Mouse (Mus musculus): Measurements from ENCODE around the gene Dld. TPM values are rescaled to one million over a fixed set of nuclear protein-coding genes. Genes with fewer than 3 reads are reported as not detected.

Gene Dld
- polyA plus RNA-seq, 1 experiment from 2014 or later, result 125 TPM

DNA sequence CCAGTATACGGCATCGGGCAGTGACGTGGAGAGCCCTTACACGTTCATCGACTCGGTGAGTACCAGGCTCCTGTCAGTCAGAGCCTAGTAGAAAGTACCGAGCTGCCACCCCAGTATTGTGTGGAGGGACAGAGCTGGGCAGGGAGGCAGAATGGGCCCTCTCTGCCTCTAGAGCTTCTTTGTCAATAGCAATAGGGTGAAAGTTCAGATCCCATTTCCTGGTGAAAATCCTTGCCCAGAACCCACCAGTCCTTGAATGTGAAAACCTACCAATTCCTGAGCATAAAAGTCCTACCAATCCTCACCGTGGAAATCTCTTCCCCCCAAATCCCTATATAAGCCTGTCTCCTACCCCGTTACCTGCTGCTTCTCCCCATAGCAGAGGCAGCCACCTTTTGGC is 51.0 kb downstream of the Dld start:
- H3K9me3 ChIP-seq, result no peaks in the 10 kb centered on the region
- H3K36me3 ChIP-seq, result no peaks in the 10 kb centered on the region
- no peaks in the 10 kb centered on the region for H3K27me3 ChIP-seq
- ATAC-seq (ENCODE audit: low read depth), result no peak
- peaks cover 12% of the 10 kb centered on the region for H3K4me1 ChIP-seq (replicated peaks)
- 91% methylated on average over 9 of the region's 9 CpGs for WGBS
- no peak overlapping the region for H3K9ac ChIP-seq
- no peak overlapping the region for H3K4me2 ChIP-seq
- no peak overlapping the region for H3K4me3 ChIP-seq
- no peak overlapping the region for H3K27ac ChIP-seq (replicated peaks)

- Histone ChIP-seq H3K36me3 (no peaks in the 10 kb centered on the region), H3K9ac (no peak overlapping the region), H3K4me1 (replicated peaks) (peaks cover 13% of the 10 kb centered on the region), H3K27ac (replicated peaks) (no peak overlapping the region), H3K9me3 (no peaks in the 10 kb centered on the region), H3K27me3 (no peaks in the 10 kb centered on the region), H3K4me3 (no peak overlapping the region), H3K4me2 (no peak overlapping the region)
- 87% methylated on average over 14 of the region's 14 CpGs for WGBS
- no peak for ATAC-seq (ENCODE audit: low read depth)
Observed at GRCm38 (mm10) chr12:31299676-31300197, 51.5 kb downstream of the Dld start.

DNA sequence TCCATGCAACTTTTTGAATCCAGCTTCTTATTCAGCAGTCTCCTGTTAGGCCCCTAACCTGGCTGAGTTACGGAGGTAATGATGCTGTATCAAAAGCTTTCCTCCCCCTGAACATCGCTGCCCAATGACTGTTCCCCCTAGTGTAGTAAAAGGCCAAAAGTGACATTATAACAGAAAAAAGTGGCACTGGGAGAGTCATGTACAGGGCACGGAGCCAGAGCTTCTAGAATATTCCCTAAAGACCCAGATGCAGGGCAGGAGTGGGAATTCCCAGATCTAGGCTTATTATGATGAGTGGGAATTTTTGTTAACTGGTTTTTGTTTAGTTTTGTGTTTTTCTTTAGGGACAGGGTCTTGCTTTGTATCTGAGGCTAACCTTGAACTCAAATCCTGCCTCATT is 52.1 kb downstream of the Dld start:
- Histone ChIP-seq H3K4me2 (no peak overlapping the region), H3K4me3 (no peak overlapping the region), H3K9me3 (no peaks in the 10 kb centered on the region), H3K27ac (replicated peaks) (no peak overlapping the region), H3K9ac (no peak overlapping the region), H3K27me3 (no peaks in the 10 kb centered on the region), H3K4me1 (replicated peaks) (peaks cover 13% of the 10 kb centered on the region), H3K36me3 (no peaks in the 10 kb centered on the region)
- ATAC-seq (ENCODE audit: low read depth), result no peak
- 88% methylated on average over 3 of the region's 3 CpGs for WGBS

GRCm38 (mm10) chr12:31298530-31298929 is 52.7 kb downstream of the Dld start:
- 87% methylated on average over 8 of the region's 8 CpGs for WGBS
- Histone ChIP-seq H3K4me2 (no peak overlapping the region), H3K9ac (no peak overlapping the region), H3K36me3 (no peaks in the 10 kb centered on the region), H3K4me1 (replicated peaks) (peaks cover 13% of the 10 kb centered on the region), H3K9me3 (no peaks in the 10 kb centered on the region), H3K4me3 (no peak overlapping the region), H3K27ac (replicated peaks) (no peak overlapping the region), H3K27me3 (no peaks in the 10 kb centered on the region)
- no peak for ATAC-seq (ENCODE audit: low read depth)

DNA sequence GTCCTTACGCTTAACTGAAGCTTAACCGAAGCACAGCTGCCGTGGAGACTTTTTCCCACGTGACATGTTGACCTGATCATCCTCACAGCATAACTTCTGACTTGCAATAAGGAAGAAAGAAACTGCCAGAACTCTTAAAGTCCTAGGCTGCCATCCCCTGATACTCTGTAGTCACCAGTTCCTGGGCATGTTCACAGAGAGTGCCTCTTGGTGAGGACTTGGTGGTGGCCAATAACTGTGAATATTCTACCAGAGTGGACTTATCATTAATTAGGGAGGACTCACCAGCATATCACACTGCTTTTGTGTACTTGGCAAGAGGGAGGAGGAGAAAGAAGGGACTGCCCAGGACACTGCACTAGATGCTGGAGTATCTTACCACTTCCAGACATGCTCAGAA is 53.1 kb downstream of the Dld start:
- Histone ChIP-seq H3K4me2 (no peak overlapping the region), H3K27ac (replicated peaks) (no peak overlapping the region), H3K36me3 (no peaks in the 10 kb centered on the region), H3K4me1 (replicated peaks) (peaks cover 13% of the 10 kb centered on the region), H3K4me3 (no peak overlapping the region), H3K27me3 (no peaks in the 10 kb centered on the region), H3K9ac (no peak overlapping the region), H3K9me3 (no peaks in the 10 kb centered on the region)
- no peak for ATAC-seq (ENCODE audit: low read depth)
- WGBS, result 95% methylated on average over 4 of the region's 4 CpGs

DNA sequence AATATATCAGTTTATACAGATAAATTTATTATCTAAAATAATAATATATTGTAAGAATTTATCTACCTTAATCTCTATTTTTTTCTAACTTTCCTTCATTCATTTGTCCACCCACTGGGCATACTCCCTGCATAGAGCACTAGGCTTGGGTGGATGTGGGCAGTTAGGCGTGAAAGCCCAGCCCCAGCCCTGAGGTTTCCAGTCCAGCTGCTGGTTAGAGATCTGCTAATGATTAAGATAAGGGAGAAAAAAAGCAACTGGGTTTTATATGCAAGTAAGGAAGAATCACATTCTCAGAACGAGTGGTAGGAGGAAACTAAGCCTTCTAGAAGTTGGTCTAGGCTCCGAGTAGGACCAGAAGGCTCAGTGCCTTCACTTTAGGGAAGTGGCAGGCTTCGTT is 55.2 kb downstream of the Dld start:
- peaks cover 5% of the 10 kb centered on the region; the same call in 1 of the 2 replicates for H3K4me1 ChIP-seq (replicated peaks)
- H3K36me3 ChIP-seq, result no peaks in the 10 kb centered on the region
- H3K4me2 ChIP-seq, result no peak overlapping the region
- no peak overlapping the region for H3K27ac ChIP-seq (replicated peaks)
- no peak overlapping the region for H3K4me3 ChIP-seq
- no peaks in the 10 kb centered on the region for H3K27me3 ChIP-seq
- H3K9me3 ChIP-seq, result no peaks in the 10 kb centered on the region
- ATAC-seq (ENCODE audit: low read depth), result no peak
- H3K9ac ChIP-seq, result no peak overlapping the region
- 83% methylated on average over 4 of the region's 4 CpGs for WGBS

- H3K9ac ChIP-seq, result no peak overlapping the region
- no peak overlapping the region for H3K4me3 ChIP-seq
Observed at GRCm38 (mm10) chr12:31295505-31295904, 55.7 kb downstream of the Dld start.

DNA sequence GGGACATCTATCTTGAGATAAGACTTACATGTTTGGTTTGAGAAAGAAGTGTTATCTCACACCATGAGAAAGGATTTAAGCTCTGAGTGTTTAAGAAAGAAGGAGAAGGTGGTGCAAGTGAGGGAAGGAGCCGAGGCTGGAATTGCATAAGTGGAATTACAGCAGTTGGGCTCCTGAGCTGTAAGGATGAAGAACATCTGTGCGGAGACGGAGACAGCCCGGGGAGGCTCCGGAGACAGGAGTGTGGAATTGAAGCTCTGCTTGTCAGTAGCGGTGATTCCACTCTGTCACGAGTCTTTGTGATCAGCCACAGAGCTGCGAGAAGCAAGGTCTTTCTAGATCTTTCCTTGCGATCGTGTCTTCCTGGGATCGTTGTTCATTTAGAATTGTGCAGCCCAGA is 56.3 kb downstream of the Dld start:
- H3K9ac ChIP-seq, result no peak overlapping the region
- 86% methylated on average over 11 of the region's 11 CpGs for WGBS
- no peak overlapping the region for H3K27ac ChIP-seq (replicated peaks)
- H3K27me3 ChIP-seq, result no peaks in the 10 kb centered on the region
- no peaks in the 10 kb centered on the region for H3K36me3 ChIP-seq
- H3K9me3 ChIP-seq, result no peaks in the 10 kb centered on the region
- peaks cover 5% of the 10 kb centered on the region; the same call in 1 of the 2 replicates for H3K4me1 ChIP-seq (replicated peaks)
- H3K4me3 ChIP-seq, result no peak overlapping the region
- H3K4me2 ChIP-seq, result no peak overlapping the region
- ATAC-seq (ENCODE audit: low read depth), result no peak

More at GRCm38 (mm10) chr12:31295505-31295904, 55.7 kb downstream of the Dld start:
- WGBS, result 42% methylated on average over 3 of the region's 3 CpGs
- H3K4me1 ChIP-seq (replicated peaks), result peaks cover 5% of the 10 kb centered on the region; the same call in 1 of the 2 replicates
- no peaks in the 10 kb centered on the region for H3K9me3 ChIP-seq
- no peak overlapping the region for H3K4me2 ChIP-seq
- no peak for ATAC-seq (ENCODE audit: low read depth)
- H3K36me3 ChIP-seq, result no peaks in the 10 kb centered on the region
- H3K27me3 ChIP-seq, result no peaks in the 10 kb centered on the region
- no peak overlapping the region for H3K27ac ChIP-seq (replicated peaks)

DNA sequence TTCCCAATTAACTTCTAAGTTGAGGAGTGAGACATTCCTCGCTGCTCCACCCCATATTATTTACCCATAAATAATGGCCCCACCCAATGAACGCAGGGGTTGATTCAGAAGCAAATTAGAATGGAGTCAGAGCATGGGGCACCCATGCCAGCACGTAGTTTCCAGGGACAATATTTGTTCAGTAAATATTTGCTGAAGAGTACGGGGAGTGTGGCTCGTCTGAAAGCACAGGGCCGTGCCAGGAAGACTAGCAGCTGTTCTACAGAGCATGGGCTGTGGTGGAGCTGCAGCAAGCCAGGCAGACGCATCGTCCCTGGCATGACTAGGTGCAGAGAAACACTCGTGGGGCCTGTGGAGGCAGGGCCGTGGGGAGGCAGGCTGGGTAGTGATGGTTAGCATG is 56.7 kb downstream of the Dld start:
- Histone ChIP-seq H3K9me3 (no peaks in the 10 kb centered on the region), H3K36me3 (0 out of 2 replicates have a peak, but pooled peaks cover under 1% of the 10 kb centered on the region), H3K27ac (replicated peaks) (no peak overlapping the region), H3K9ac (no peak overlapping the region), H3K4me3 (no peak overlapping the region), H3K4me1 (replicated peaks) (peaks cover 5% of the 10 kb centered on the region; the same call in 1 of the 2 replicates), H3K4me2 (no peak overlapping the region), H3K27me3 (no peaks in the 10 kb centered on the region)
- no peak for ATAC-seq (ENCODE audit: low read depth)
- 64% methylated on average over 10 of the region's 10 CpGs for WGBS

DNA sequence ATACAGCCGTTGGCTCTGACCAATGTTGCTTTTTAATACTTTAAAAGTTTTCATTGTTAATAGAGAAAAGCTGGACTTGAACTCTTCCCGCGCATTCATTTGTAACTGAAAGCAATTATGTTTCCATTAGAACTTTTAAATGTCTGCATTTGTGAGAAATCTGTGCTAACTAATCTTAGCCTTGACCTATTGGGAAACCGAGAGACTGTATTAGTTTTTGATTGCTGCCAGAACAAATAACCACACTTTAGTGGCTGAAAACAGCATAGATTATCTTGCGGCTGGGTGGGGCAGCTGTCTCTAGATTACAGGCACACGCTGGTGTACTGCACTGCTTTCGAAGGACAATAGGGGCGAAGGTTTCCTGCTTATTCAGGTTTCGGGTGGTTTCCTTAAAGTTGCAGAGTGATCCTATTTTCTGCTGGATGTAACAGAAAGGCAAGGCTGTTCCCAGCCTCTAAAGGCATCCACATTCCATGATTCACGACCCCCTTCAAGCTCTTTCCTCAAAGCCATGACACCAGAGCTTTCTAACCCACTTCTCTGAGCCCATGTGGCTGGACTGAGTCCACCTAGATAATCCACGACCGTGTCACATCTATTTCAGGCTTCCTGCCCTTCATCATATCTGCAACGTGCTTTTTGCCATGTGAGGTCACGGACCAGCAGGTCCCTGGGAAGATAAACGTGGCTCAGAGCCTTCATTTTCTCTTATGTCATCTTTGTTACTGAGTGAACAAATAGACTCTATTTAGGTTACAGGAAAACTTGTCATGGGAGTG is 57.7 kb downstream of the Dld start:
- Histone ChIP-seq H3K4me2 (no peak overlapping the region), H3K9me3 (no peaks in the 10 kb centered on the region), H3K27ac (replicated peaks) (no peak overlapping the region), H3K9ac (no peak overlapping the region), H3K36me3 (0 out of 2 replicates have a peak, but pooled peaks cover 6% of the 10 kb centered on the region), H3K4me1 (replicated peaks) (peaks cover 5% of the 10 kb centered on the region; the same call in 1 of the 2 replicates), H3K4me3 (no peak overlapping the region), H3K27me3 (no peaks in the 10 kb centered on the region)
- WGBS, result 80% methylated on average over 15 of the region's 15 CpGs
- no peak for ATAC-seq (ENCODE audit: low read depth)

GRCm38 (mm10) chr12:31290951-31291350 is 60.3 kb downstream of the Dld start:
- 0 out of 2 replicates have a peak, but pooled peaks cover 6% of the 10 kb centered on the region for H3K36me3 ChIP-seq
- 82% methylated on average over 3 of the region's 3 CpGs for WGBS
- H3K9me3 ChIP-seq, result no peaks in the 10 kb centered on the region
- no peak for ATAC-seq (ENCODE audit: low read depth)
- no peak overlapping the region for H3K27ac ChIP-seq (replicated peaks)
- H3K4me3 ChIP-seq, result no peak overlapping the region
- no peak overlapping the region for H3K4me2 ChIP-seq
- H3K9ac ChIP-seq, result no peak overlapping the region
- peaks cover 5% of the 10 kb centered on the region; the same call in 1 of the 2 replicates for H3K4me1 ChIP-seq (replicated peaks)
- H3K27me3 ChIP-seq, result no peaks in the 10 kb centered on the region

- no peak for ATAC-seq (ENCODE audit: low read depth)
- no peak overlapping the region for H3K9ac ChIP-seq
Observed at GRCm38 (mm10) chr12:31289046-31289445, 62.2 kb downstream of the Dld start.

More at GRCm38 (mm10) chr12:31289046-31289445, 62.2 kb downstream of the Dld start:
- no peak overlapping the region for H3K4me3 ChIP-seq
- H3K36me3 ChIP-seq, result 0 out of 2 replicates have a peak, but pooled peaks cover 6% of the 10 kb centered on the region
- no peaks in the 10 kb centered on the region for H3K27me3 ChIP-seq
- 90% methylated on average over 10 of the region's 10 CpGs for WGBS
- no peak overlapping the region for H3K27ac ChIP-seq (replicated peaks)
- H3K4me1 ChIP-seq (replicated peaks), result no peaks in the 10 kb centered on the region
- H3K9me3 ChIP-seq, result no peaks in the 10 kb centered on the region
- no peak overlapping the region for H3K4me2 ChIP-seq

All from neural tube, embryonic 13.5 days (tissue).